Comparison of ENCODE assay signal across 10 mouse cellular contexts in the genomic region with DNA sequence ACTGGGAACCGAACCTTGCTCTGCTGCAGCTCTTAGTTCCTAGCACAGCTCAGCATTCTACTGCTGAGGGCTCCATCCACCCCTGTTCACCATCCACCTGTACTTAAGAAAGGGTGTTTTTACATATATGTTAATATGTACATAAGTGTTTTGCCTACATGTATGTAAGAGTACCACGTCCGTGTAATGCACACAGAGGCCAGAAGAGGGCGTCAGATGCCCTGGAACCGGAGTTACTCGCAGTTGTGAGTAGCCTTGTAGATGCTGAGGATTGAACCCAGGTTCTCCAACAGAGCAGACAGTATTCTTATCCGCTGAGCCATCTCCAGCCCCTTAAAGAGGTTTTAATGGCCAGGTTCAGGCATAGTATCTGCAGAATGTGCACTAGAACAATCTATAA.
A peak's percentile ranks its signal among the peaks of the same experiment; 100 is the strongest.
DNase-seq lines count a peak whose midpoint lies in the region; ATAC-seq and TF ChIP-seq lines count a peak whose summit lies in the region.
"Had no signal": no experiment of that assay in that cellular context is flagged by ENCODE, and none has a peak within 500 bp of the region (broad histone marks: within the 10 kb centered on the region; RNA-seq: fewer than 3 reads in every experiment).

No protein-coding gene starts in this region.

- no peak overlapping the region for H3K4me3 ChIP-seq in left cerebral cortex, adult 2 months
- no peak overlapping the region for H3K4me3 ChIP-seq in olfactory bulb, adult 2 months (ENCODE audit: insufficient read depth, low read depth, low read length)
- H3K4me3 ChIP-seq: midbrain, embryonic 15.5 days had no signal

- peak; percentile 30 for TF ChIP-seq CTCF in left cerebral cortex, adult 2 months (IDR thresholded peaks at IDR 0.05)
- TF ChIP-seq CTCF in olfactory bulb, adult 2 months (IDR thresholded peaks at IDR 0.05; ENCODE audit: insufficient read depth, low read depth, low read length), result no peak

- no peak overlapping the region for H3K27ac ChIP-seq in left cerebral cortex, adult 2 months
- H3K27ac ChIP-seq in olfactory bulb, adult 2 months (ENCODE audit: insufficient read depth, low read depth, low read length), result peak overlapping the region; percentile 78; the same call in 1 of the 2 replicates

- intact Hi-C loops in left cerebral cortex, adult 2 months (cut with DNase I), result loop anchor here (5.0 kb wide), 1 partner anchor 386 kb away; no protein-coding TSS in a partner anchor
- intact Hi-C loops in left cerebral cortex, postnatal 14 days (cut with DNase I), result loop anchor here (10.0 kb wide), 1 partner anchor 264 kb away; no protein-coding TSS in a partner anchor

- no peak for TF ChIP-seq POLR2A in olfactory bulb, adult 2 months (IDR thresholded peaks at IDR 0.05; ENCODE audit: insufficient read depth, low read depth, low read length)

- peak; percentile 22 to 25 for DNase-seq in cerebellum, postnatal 10 days
- DNase-seq in cerebellum, adult 11-12 months, result no peak
- DNase-seq in left cerebral cortex, adult 2 months (ENCODE audit: extremely low spot score in 1 of 2, low spot score in 2 of 2), result no peak
- no peak for DNase-seq in left cerebral cortex, postnatal 14 days (ENCODE audit: low spot score in 2 of 2)
- DNase-seq in T-cell, adult 2 months (ENCODE audit: low spot score), result peak; percentile 2
- no peak for DNase-seq in frontal cortex, postnatal 14 days (ENCODE audit: low spot score in 2 of 2)
- DNase-seq: heart, adult 18-20 months had no signal

- no peak for ATAC-seq in erythroid progenitor cell, adult 5-6 weeks (replicated peaks; ENCODE audit: low FRiP score, poor library complexity, severe bottlenecking)
- ATAC-seq: midbrain, embryonic 15.5 days had no signal

- peaks cover 12% of the 10 kb centered on the region for H3K4me1 ChIP-seq in olfactory bulb, adult 2 months (ENCODE audit: control insufficient read depth, insufficient read depth, low read length)

- WGBS in olfactory bulb, adult 2 months, result 83% methylated on average over 7 of the region's 7 CpGs

Comparison
In these comparisons a context has a peak if more than half of its experiments do, and no peak if none do; other contexts are left out.
1. DNase-seq: peak in cerebellum, postnatal 10 days (2 of 2) and T-cell, adult 2 months (single experiment); none in cerebellum, adult 11-12 months (single experiment), left cerebral cortex, adult 2 months (0 of 2), left cerebral cortex, postnatal 14 days (0 of 2) and frontal cortex, postnatal 14 days (0 of 2).